Mouse (Mus musculus): ENCODE measurements around the gene Omg.

The Omg gene

DNA sequence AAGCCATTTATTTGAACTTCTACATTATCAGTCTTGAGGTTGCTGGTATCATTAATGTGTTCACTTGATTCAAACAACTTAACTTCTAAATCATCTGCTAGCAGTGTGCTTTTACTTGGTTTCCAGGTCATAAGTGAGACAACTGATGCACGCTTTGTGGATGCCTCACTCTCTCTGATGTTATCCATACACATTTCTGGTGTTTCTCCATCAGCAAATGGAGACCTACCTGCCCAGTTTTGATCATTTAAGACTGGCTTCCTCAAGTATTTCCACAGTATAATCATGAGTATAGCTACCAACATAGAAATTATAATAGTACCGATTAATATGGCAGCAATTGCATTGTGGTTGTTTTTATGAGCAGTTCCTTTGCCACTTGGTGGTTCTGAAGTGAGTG lies 11.9 kb upstream of the Omg start:
- no peak for DNase-seq (ENCODE audit: low spot score in 2 of 2)

DNA sequence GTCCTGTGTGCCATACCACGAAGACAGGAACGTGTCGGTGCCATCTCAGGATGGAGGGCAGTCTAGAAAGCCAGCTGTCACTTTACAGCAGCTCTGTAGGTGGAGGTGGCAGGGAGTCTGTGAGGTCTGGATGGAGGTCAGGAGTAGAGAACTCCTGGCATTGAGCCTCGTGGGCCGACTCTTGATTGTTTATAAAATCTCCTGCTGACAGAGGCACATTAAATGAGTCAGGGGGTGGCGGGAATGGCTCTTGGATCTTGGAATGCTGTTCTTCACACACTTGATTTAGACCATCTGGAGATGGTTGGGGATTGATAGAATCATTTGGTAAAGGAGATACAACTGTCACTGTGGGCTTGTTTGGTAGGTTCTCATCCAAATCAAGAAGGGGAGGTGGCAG lies 11.4 kb upstream of the Omg start:
- no peak for DNase-seq (ENCODE audit: low spot score in 2 of 2)

DNA sequence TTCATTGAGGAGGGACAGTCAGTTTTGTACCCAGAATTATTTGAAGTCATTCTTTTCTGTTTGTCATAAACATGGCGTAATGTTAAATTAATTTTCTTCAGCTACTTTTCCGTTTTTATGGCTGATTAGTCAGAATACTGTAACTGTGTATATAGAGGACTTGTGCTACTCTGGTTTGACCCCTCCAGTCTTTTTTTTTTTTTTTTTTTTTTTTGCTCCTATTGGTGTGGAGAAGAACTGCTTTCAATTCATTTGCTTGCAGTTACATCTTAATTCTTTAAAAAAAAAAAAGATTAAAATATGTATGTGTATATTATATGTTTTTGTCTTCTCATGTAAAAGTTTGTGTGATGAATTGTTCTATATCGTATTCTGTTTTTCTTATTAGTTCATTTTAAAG lies 8.1 kb upstream of the Omg start:
- DNase-seq (ENCODE audit: low spot score in 2 of 2), result no peak

DNA sequence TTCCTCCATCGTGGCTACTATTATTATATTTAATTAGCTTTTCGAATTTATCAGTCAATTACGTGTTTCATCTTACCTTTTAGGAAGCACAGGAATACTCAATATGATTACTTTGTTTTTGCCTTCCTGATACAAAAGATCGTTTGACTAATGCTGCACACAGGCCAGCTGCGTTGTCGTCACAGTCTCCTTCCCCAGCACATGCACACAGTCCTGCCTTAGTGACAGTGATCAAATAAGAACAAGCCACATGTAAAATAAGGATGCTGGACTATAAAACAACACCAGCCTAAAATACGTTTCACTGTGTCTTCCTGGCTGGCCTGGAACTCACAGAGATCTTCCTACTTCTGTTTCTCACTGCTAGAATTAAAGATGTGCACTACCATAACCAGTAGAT lies 622 bp upstream of the Omg start:
- peak in 1 of 2 experiments; percentile 31 for DNase-seq (ENCODE audit: low spot score in 2 of 2)

DNA sequence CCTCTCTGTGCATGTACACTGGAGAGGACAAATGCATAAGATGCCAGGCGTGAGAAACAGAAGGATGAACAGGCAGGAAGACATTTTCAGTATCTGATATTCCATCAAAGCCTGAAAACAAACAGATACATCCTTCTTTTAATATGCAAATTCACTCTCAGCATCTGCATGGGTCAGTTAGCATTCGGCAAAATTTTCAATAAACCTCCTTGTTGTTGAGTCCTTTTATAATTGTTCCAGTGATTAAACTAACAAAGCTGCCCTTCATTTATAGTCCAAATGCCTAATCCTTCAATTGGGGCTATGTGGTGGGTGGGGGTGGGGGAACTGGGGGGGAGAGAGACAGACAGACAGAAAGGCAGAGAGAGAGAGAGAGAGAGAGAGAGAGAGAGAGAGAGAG lies 967 bp downstream of the Omg start:
- DNase-seq (ENCODE audit: low spot score in 2 of 2), result peak in 1 of 2 experiments; percentile 37

DNA sequence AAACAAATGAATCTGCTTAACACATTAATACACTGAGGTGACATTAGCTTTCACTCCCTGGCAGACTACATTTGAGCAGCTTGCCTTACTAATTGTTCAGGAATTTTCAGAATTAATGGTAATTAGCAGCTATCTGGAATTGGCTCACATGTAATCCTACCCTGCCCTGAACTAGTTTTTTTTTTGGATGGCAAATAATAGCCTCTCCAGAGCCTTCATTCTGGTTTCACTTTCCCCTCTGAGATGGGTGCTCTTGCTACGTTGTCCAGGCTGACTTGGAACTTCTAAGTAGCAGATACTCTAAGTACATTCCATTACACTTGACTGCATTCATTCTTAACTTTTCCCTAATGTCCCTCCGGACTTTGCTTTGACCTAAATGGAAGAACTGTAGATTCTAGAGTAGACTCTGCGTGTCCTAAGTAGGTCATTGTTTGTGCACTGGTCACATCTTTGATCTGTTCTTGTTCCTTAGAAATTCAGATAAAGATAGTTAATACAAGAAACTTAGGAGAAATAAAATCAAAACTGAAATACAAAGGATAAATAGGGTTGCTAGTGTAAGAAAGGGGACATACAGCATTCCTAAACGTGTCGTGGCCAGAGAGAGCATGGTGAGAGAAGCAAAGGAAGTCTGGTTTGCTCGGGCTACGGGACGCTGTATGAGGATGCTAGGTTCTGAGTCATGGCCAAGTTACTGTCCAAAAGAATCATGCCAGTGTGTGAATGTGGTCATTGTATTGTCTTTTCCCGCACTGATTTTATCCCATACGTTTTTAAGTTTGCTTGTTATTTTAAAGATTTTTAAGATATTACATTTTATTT lies 8.7 kb downstream of the Omg start:
- DNase-seq (ENCODE audit: low spot score in 2 of 2), result no peak

DNA sequence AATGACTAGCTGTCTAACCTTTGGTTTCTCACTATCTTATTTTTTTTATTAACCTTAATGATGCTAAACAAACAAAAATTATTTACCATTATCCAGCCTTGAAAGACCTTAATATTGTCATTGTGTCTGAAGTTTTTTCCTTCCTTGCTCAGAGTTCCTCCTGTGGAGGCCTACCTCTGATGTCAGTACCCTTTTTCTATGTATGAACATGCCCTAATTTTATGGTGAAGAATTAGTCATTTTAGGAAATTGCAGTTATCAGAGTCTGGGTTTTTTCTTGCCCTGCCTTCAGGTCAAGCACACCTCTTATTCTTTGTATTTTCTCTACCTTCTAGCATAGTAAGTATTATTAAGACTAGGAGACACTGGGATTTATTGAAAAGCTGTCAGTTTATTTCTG lies 19.2 kb downstream of the Omg start:
- DNase-seq (ENCODE audit: low spot score in 2 of 2), result no peak

DNA sequence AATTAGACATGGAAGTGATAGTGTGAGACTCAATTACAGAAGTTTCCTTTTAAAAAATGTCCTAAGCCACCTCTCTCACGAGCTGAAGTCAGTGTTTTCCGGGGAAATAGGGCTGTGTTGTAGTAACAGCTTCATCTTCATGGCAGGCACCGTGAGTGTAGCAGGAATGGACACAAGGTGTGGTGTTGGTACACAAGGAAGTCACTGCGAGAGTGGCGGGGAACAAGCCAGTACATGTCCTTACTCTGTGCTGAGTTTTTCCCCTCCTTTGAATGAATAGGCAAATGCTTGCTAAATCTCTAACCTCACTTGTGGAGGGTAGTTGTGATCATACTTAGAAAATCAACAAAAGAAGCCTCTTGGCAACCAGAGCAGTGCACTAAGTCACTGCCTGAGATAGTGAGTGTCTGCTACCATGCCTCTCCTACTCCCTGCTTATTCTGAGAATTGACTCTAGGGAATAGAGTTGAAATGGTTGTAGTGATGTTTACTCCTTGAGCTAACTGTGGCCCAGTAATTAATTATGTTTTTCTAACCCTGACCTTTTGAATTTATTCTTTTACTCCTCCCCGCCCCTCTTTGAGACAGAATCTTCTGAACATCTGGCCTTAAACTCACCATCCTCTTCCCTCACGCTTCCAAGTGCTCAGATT lies 19.9 kb downstream of the Omg start:
- no peak for DNase-seq (ENCODE audit: low spot score in 2 of 2)

DNA sequence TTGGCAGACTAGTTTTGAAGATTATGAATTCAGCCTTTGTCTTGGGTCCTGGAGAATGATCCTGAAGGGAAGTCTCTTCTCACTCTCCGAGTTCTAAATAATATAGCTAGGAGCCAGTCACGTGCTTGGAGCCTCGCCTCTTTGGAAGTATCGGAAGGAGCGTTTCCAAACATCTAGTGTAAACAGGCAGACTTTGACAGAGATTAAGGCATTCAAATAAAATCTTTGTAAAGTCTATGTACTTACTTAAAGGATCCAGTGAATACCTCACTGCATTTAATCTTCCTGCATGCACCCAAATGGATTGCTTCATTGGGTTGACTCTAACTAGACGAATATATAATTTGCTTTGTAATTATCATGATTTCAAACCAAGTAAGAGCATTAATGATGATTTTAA lies 20.5 kb downstream of the Omg start:
- DNase-seq (ENCODE audit: low spot score in 2 of 2), result no peak

DNA sequence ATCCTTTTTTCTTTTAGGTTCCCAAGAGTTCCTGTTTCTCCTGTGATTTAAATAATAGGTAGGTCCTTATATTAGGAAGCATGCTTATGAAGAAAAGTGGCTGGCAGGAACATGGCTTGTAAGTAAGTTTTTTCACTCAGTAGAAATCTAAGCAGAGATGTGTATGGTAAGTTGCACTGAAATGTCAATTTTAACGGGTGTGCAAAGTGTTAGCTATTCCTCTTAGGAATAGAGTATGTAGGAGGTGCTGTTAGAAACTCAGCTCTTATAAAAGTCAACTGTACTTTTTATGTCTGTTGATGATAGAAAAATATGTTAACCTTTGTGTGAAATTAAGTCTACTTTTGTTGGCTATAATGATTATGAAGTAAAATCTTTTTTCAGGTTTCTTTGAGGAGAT lies 35.8 kb downstream of the Omg start:
- no peak for DNase-seq (ENCODE audit: low spot score in 2 of 2)

DNA sequence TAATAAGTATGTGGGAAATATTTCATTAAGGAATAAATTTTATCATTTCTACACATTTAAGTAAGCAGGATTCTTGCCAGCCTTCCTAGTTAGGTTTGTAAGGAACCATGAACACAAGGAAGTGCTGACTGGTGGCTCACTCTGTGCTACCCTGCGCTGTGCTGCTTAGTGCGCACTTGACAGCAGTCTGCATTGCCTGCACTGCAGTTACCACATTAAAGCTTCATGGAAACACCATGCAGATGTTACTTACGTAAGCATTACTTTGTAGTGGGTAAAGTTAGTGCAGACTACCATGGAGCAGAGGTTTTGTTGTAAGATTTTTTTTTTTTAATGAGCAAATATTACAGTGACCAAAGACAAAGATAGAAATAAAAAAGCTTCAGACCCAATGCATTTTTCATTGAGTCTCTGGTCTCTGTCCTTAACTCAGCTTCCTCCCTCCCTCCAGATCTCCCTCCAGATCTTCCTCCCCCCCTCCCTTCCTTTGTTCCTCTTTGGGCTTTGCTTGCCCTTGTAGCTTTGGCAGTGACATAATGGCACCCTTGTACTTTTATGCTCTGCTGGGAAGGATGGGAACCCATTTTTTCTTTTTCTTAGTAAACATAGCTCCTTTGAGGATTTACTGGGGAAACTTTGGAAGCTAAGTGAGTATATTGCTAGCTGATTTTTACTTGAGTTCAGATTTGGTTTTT lies 43.0 kb downstream of the Omg start:
- no peak for DNase-seq (ENCODE audit: low spot score in 2 of 2)

DNA sequence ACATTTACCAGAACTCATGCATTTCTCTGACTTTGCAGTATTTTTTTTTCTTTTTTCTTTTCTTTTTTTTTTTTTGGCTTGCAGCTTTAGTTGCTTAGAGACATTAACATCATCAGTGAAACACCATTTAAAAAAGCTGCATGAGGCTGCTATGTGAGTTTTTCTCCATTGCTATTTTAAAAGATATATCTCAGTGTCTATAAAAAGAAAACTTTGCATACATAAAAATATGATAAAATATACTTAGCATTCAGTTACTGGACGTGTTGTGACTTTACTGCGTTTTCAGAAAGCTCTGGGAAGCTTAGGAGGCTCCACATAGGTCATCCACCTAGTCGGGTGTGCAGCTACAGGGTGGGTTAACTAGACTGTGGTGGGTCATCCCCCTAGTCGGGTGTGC lies 44.0 kb downstream of the Omg start:
- no peak for DNase-seq (ENCODE audit: low spot score in 2 of 2)

DNA sequence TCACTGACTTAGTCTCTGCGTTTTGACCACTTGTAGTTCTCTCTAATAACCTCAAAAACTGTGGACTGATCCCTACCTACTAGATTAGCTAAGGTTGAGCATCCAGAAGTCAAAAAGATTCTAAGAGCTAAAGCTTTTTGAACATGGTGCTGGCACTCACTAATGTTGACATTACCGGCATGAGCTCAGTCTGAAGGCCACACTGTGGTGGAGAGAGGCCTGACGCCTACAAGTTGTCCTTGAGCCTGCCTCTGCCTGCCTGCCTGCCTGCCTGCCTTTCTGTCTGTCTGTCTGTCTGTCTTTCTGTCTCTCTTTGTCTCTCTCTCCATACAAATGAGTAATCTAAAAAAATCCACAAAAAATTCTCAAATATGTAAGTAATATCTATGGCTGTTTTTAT lies 46.0 kb downstream of the Omg start:
- DNase-seq (ENCODE audit: low spot score in 2 of 2), result no peak

DNA sequence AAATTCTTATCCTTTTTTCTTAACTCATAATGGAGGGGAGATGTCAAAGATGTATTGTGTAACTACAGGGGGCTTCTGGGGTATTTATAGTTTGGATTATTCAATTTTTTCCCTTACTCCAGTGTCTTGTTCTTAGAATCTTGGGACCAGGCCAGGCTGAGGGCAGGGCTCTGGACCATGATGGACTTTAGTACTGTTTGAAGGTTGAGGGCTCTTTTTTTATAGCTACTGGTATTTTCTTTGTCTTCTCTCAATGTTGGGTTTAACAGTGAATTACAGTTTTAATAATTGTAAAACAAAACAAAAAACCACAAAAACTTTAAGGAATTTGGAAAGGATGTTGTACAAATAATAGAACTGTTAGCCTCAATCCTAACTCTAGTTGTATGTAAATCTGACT lies 50.9 kb downstream of the Omg start:
- DNase-seq (ENCODE audit: low spot score in 2 of 2), result no peak
